Mouse (Mus musculus) bone marrow, adult 2 months (tissue): ENCODE measurements at regions not wholly inside any gene's neighbourhood (a gene's known extent, or its start where the extent isn't known, plus 50 kb on each side); places are given as distances from the start of the nearest gene placed in this dataset.

Experiments used
- H3K27ac ChIP-seq: fragments of 200-500 bp; 2 replicates; pipeline ENCODE4 v1.5.1; 2012; ENCODE audit warnings: low read depth, mild to moderate bottlenecking, control low read depth, inconsistent platforms, low read length; ENCODE audit not compliant: control insufficient read depth, poor library complexity, insufficient read depth
- H3K4me1 ChIP-seq: fragments of 200-500 bp; 2 replicates; pipeline ENCODE4 v1.6.1; 2011; ENCODE audit warnings: low read length; ENCODE audit not compliant: control insufficient read depth, insufficient read depth
- H3K4me3 ChIP-seq: fragments of 200-500 bp; replicated peaks from 2 replicates; pipeline ENCODE3; 2011; ENCODE audit warnings: mild to moderate bottlenecking, low read depth, low read length, control low read depth; ENCODE audit not compliant: control insufficient read depth
- CTCF ChIP-seq: fragments of 200-500 bp; IDR thresholded peaks from 2 replicates; pipeline ENCODE4 v1.5.1; 2011; ENCODE audit warnings: low read length, control low read depth; ENCODE audit not compliant: control insufficient read depth, insufficient read depth
- POLR2A ChIP-seq: fragments of 200-500 bp; IDR thresholded peaks from 2 replicates; pipeline ENCODE4 v1.6.1; 2011; ENCODE audit warnings: low read depth, mild to moderate bottlenecking, control low read depth, low read length, borderline replicate concordance; ENCODE audit not compliant: control insufficient read depth
- WGBS: fragments of 180-500 bp; shearing (Covaris S2); methylation state at CpG from one replicate; pipeline ENCODE4 v1.1.7; 2018; 5-methylcytosine and 5-hydroxymethylcytosine counted together

- 74% methylated on average over 6 of the region's 6 CpGs for whole genome bisulfite sequencing
- TF ChIP-seq CTCF (no peak), POLR2A (no peak)
- Histone ChIP-seq H3K27ac (no peak overlapping the region), H3K4me3 (no peak overlapping the region), H3K4me1 (no peaks in the 10 kb centered on the region)
Observed at GRCm38 (mm10) chr2:128457591-128458209, 133.3 kb upstream of the Spdye4c start.

GRCm38 (mm10) chr2:128465214-128465984 lies 125.6 kb upstream of the Spdye4c start:
- Histone ChIP-seq H3K27ac (0 out of 2 replicates have a peak overlapping the region, but pooled peaks have one; percentile 31), H3K4me3 (no peak overlapping the region), H3K4me1 (peaks cover 22% of the 10 kb centered on the region)
- WGBS: 61% methylated on average over 6 of the region's 6 CpGs
- no peak for TF ChIP-seq POLR2A
- TF ChIP-seq CTCF: no peak

- TF ChIP-seq CTCF (no peak), POLR2A (no peak)
- Histone ChIP-seq H3K4me1 (peaks cover 22% of the 10 kb centered on the region), H3K4me3 (no peak overlapping the region), H3K27ac (peak overlapping the region; percentile 50; the same call in 1 of the 2 replicates)
- WGBS: 53% methylated on average over 8 of the region's 8 CpGs
Observed at GRCm38 (mm10) chr2:128467490-128468245, 123.3 kb upstream of the Spdye4c start.

GRCm38 (mm10) chr2:128468323-128468722 lies 122.7 kb upstream of the Spdye4c start:
- H3K27ac ChIP-seq: no peak overlapping the region; the same call in 1 of the 2 replicates
- TF ChIP-seq CTCF: no peak
- 65% methylated on average over 2 of the region's 2 CpGs for WGBS
- H3K4me1 ChIP-seq: peaks cover 22% of the 10 kb centered on the region
- H3K4me3 ChIP-seq: no peak overlapping the region

GRCm38 (mm10) chr2:128470351-128470750 lies 120.7 kb upstream of the Spdye4c start:
- H3K4me1 ChIP-seq: peaks cover 21% of the 10 kb centered on the region
- 44% methylated on average over 5 of the region's 5 CpGs for WGBS
- no peak for TF ChIP-seq POLR2A
- no peak for TF ChIP-seq CTCF
- no peak overlapping the region for H3K4me3 ChIP-seq
- peak overlapping the region; percentile 73 for H3K27ac ChIP-seq

- Histone ChIP-seq H3K27ac (no peak overlapping the region), H3K4me3 (no peak overlapping the region), H3K4me1 (peaks cover 8% of the 10 kb centered on the region)
- WGBS: 80% methylated on average over 13 of the region's 13 CpGs
- TF ChIP-seq CTCF (no peak), POLR2A (no peak)
Observed at GRCm38 (mm10) chr2:128473241-128473954, 117.6 kb upstream of the Spdye4c start.

DNA sequence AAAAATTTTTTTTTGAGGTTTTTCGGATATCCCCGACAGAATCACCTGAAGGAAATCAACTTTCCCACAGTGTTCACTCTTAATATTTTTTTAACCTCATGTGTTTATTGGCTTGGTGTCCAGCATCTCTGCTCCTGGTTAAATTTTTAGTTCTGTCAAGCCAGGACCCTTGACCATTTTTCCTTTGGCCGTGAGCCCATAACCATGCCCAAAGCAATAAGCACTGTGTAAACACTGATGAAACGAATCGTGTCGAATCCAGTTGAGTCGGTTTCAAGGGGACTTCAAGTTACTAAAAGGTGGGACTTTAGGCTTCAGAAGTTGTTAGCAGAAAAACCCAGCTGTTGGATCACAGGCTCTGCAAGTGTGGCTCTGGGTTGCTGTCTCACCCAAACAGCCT lies 117.0 kb upstream of the Spdye4c start:
- Histone ChIP-seq H3K4me3 (no peak overlapping the region), H3K27ac (no peak overlapping the region), H3K4me1 (peaks cover 5% of the 10 kb centered on the region)
- 79% methylated on average over 7 of the region's 7 CpGs for WGBS
- no peak for TF ChIP-seq POLR2A
- no peak for TF ChIP-seq CTCF

DNA sequence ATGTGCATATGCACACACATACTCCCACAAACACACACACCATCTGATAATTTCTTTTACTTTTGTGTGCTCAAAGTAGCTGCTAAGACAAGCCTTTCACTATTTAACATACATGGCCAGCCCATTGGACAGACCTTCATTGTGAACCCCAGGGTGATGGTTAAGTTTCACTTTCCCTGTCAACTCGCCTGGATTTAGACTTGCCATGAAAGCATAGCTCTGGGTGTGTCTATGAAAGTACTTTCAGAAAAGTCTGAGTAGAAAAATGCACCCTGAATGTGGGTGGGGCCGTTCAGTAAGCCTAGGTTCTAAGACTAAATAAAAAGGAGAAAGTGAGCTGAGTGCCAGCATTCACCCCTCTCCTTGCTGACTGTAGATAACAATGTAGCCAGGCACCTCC lies 113.8 kb upstream of the Spdye4c start:
- Histone ChIP-seq H3K4me1 (no peaks in the 10 kb centered on the region; the same call in 1 of the 2 replicates), H3K4me3 (no peak overlapping the region), H3K27ac (no peak overlapping the region)
- TF ChIP-seq CTCF: no peak
- no peak for TF ChIP-seq POLR2A
- 46% methylated on average over 2 of the region's 2 CpGs for WGBS
